Mouse (Mus musculus): Measurements from ENCODE around the gene Gm45021. TPM values are rescaled to one million over a fixed set of nuclear protein-coding genes. Genes with fewer than 3 reads are reported as not detected.

Gene Gm45021
- total and polyA plus RNA-seq, 3 experiments: not detected

DNA sequence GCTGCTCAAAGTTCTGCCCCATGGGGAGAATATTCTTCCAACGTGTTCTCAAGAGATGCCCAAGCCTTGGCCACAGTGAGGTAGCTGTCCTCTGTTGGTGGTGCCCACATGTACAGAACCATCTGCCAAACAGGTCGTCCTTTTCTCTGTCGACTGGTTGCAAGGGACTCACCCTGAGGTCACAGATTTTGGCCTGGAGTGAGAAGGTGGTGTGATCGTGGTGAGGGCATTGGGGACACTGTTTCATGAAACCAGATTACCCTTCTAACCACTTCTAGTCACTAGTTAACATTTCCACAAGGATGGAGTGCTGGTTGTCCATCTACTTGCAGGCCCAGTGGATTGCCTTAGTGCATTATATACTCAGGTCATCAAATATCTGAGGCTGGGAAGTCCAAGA, 59.4 kb downstream of the Gm45021 start:
- DNase-seq: no peak

DNA sequence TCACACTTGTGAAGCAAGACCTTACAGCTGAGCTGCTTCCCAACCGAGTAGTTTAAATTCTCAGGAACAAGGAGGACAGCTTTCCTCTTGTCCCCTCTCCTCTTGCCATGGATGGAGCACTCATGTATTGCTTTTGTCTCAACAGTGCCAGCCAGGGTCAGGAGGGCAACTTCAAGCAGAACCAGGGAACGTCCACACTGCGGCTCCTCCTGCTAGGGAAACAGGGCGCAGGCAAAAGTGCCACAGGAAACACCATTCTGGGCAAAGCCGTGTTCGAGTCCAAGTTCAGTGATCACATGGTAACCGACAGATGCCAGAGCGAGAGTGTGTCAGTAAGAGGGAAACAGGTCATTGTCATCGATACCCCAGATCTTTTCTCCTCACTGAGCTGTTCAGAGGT, 60.6 kb downstream of the Gm45021 start:
- DNase-seq: no peak

DNA sequence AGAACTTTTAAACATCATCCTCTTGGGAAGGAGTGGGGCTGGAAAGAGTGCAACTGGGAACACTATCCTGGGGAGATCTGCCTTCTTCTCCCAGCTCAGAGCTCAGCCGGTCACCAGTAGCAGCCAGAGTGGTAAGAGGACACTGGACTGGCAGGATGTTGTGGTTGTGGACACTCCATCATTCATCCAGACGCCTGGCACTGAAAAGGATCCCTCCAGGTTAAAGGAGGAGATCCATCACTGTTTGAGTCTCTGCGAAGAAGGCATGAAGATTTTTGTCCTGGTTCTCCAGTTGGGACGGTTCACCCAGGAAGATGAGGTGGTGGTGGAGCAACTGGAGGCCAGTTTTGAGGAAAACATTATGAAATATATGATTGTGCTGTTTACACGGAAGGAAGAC, 69.3 kb downstream of the Gm45021 start:
- no peak for DNase-seq

Other genes with a start within 250 kb of the Gm45021 start
- gene Krba1, start 194.0 kb upstream of the Gm45021 start, total RNA-seq (2021): 10 to 100 TPM; 30.9 to 31.3 TPM
- gene Krba1, start 194.0 kb upstream of the Gm45021 start, polyA plus RNA-seq (2012; rRNA removed): 42.5 and 55.2 TPM in 2 replicates
- 10 to 100 TPM; 47.3 to 53.6 TPM for gene Zfp467, start 143.8 kb upstream of the Gm45021 start, total RNA-seq (2021)
- gene Zfp467, start 143.8 kb upstream of the Gm45021 start, polyA plus RNA-seq (2012; rRNA removed): 119 and 124 TPM in 2 replicates
- gene Sspo, start 141.4 kb upstream of the Gm45021 start, total RNA-seq (2021): 1 to 10 TPM; 2.7 to 3.5 TPM
- gene Sspo, start 141.4 kb upstream of the Gm45021 start, polyA plus RNA-seq (2012; rRNA removed): 8.4 and 12.3 TPM in 2 replicates
- 10 to 100 TPM; 70.7 to 78.4 TPM for gene Atp6v0e2, start 52.0 kb upstream of the Gm45021 start, total RNA-seq (2021)
- gene Atp6v0e2, start 52.0 kb upstream of the Gm45021 start, polyA plus RNA-seq (2012; rRNA removed): 182 and 183 TPM in 2 replicates
- gene Lrrc61, start 34.8 kb upstream of the Gm45021 start, total RNA-seq (2021): 10 to 100 TPM; 30.8 to 45.1 TPM
- gene Lrrc61, start 34.8 kb upstream of the Gm45021 start, polyA plus RNA-seq (2012; rRNA removed): 32.4 and 33.3 TPM in 2 replicates
- gene Rarres2, start 16.8 kb upstream of the Gm45021 start, total RNA-seq (2021): 100 to 1,000 TPM in 1 of 2 experiments, 10 to 100 TPM in 1; 73.4 to 101 TPM
- gene Rarres2, start 16.8 kb upstream of the Gm45021 start, polyA plus RNA-seq (2012; rRNA removed): 29.3 and 41.8 TPM in 2 replicates
- gene Repin1, start 4.3 kb downstream of the Gm45021 start, total RNA-seq (2021): 10 to 100 TPM; 55.6 to 67.5 TPM
- gene Repin1, start 4.3 kb downstream of the Gm45021 start, polyA plus RNA-seq (2012; rRNA removed): 127 and 152 TPM in 2 replicates
- gene Gm44965, start 4.3 kb downstream of the Gm45021 start, total RNA-seq (2021): not detected
- gene Gm44965, start 4.3 kb downstream of the Gm45021 start, polyA plus RNA-seq (2012; rRNA removed): not detected in 2 replicates
- gene Zfp775, start 12.5 kb downstream of the Gm45021 start, total RNA-seq (2021): 1 to 10 TPM; 7.4 to 8.7 TPM
- 14.8 and 16.8 TPM in 2 replicates for gene Zfp775, start 12.5 kb downstream of the Gm45021 start, polyA plus RNA-seq (2012; rRNA removed)
- gene AI854703, start 37.2 kb downstream of the Gm45021 start, total RNA-seq (2021): 1 to 10 TPM; 1.9 to 2.0 TPM
- gene AI854703, start 37.2 kb downstream of the Gm45021 start, polyA plus RNA-seq (2012; rRNA removed): 6.0 and 7.6 TPM in 2 replicates
- gene Gimap8, start 57.6 kb downstream of the Gm45021 start, total RNA-seq (2021): 10 to 100 TPM in 1 of 2 experiments, 1 to 10 TPM in 1; 7.8 to 12.6 TPM
- gene Gimap8, start 57.6 kb downstream of the Gm45021 start, polyA plus RNA-seq (2012; rRNA removed): 1.2 and 1.5 TPM in 2 replicates
- 1 to 10 TPM; 3.6 to 5.9 TPM for gene Gimap9, start 86.5 kb downstream of the Gm45021 start, total RNA-seq (2021)
- gene Gimap9, start 86.5 kb downstream of the Gm45021 start, polyA plus RNA-seq (2012; rRNA removed): 0.34 and 0.49 TPM in 2 replicates
- 10 to 100 TPM; 40.3 to 50.9 TPM for gene Gimap4, start 94.9 kb downstream of the Gm45021 start, total RNA-seq (2021)
- 7.8 and 8.2 TPM in 2 replicates for gene Gimap4, start 94.9 kb downstream of the Gm45021 start, polyA plus RNA-seq (2012; rRNA removed)
- 10 to 100 TPM; 50.7 to 66.4 TPM for gene Gimap6, start 118.6 kb downstream of the Gm45021 start, total RNA-seq (2021)
- 4.5 and 4.9 TPM in 2 replicates for gene Gimap6, start 118.6 kb downstream of the Gm45021 start, polyA plus RNA-seq (2012; rRNA removed)
- gene Gm28053, start 129.0 kb downstream of the Gm45021 start, total RNA-seq (2021): 10 to 100 TPM in 1 of 2 experiments, 1 to 10 TPM in 1; 6.9 to 11.5 TPM
- gene Gm28053, start 129.0 kb downstream of the Gm45021 start, polyA plus RNA-seq (2012; rRNA removed): not detected in 2 replicates
- gene Gimap7, start 129.0 kb downstream of the Gm45021 start, total RNA-seq (2021): under 1 TPM; 0.37 to 0.66 TPM
- gene Gimap7, start 129.0 kb downstream of the Gm45021 start, polyA plus RNA-seq (2012; rRNA removed): 0.08 TPM in 1 of 2 replicates, not detected in the other
- 10 to 100 TPM in 1 of 2 experiments, 1 to 10 TPM in 1; 7.9 to 12.0 TPM for gene Gimap1, start 149.4 kb downstream of the Gm45021 start, total RNA-seq (2021)
- gene Gimap1, start 149.4 kb downstream of the Gm45021 start, polyA plus RNA-seq (2012; rRNA removed): 6.5 and 8.2 TPM in 2 replicates
- gene Gimap5, start 156.6 kb downstream of the Gm45021 start, total RNA-seq (2021): 10 to 100 TPM; 10.5 to 17.1 TPM
- 10.9 and 14.7 TPM in 2 replicates for gene Gimap5, start 156.6 kb downstream of the Gm45021 start, polyA plus RNA-seq (2012; rRNA removed)
- 10 to 100 TPM in 1 of 2 experiments, 1 to 10 TPM in 1; 5.2 to 10.3 TPM for gene Gimap3, start 181.2 kb downstream of the Gm45021 start, total RNA-seq (2021)
- gene Gimap3, start 181.2 kb downstream of the Gm45021 start, polyA plus RNA-seq (2012; rRNA removed): 1.5 TPM in 2 replicates

Data from adrenal gland, adult 2 months (tissue).